Mouse (Mus musculus) lung, postnatal 14 days (tissue): ENCODE data around the gene Large2.
A peak's percentile ranks its signal among the peaks of the same experiment; 100 is the strongest.

Experiments
- DNase-seq: peaks from one replicate; pipeline ENCODE4 v3.0.0; 2021

The Large2 gene

DNA sequence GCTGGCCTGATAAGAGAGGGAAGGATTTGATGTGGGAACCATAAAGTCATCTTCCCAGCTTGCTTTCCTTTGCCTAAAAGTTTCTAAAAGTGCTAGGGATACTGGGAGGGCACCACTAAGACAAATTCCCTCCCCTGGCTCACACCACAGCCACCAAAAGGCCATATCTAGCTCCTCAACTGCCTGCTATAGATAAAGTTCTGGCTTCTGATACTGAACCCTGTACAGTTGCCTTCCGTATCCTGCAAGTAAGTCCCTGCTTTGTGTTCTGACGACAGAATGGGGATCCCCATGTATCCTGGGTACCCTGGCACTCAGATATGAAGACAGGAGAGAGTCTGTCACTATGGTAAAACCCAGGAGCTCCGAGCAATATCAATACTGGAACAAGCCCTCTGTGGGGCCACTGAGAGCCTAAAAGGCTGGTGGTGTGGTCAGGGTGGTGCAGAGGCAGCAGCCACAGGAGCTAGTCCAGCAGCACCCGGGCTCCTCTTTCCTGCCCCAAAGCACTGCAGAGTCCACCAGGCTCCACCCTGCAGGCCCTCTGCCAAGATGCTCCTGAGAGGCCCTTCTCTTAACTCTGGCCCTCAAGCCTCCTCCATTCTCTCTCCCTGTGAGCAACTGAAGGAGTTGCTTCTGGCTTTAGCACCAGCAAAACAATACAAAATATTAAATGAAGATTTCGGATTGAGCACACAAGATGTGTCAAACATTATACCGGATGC is 15.7 kb upstream of the Large2 start:
- peak; percentile 53 for DNase-seq

DNA sequence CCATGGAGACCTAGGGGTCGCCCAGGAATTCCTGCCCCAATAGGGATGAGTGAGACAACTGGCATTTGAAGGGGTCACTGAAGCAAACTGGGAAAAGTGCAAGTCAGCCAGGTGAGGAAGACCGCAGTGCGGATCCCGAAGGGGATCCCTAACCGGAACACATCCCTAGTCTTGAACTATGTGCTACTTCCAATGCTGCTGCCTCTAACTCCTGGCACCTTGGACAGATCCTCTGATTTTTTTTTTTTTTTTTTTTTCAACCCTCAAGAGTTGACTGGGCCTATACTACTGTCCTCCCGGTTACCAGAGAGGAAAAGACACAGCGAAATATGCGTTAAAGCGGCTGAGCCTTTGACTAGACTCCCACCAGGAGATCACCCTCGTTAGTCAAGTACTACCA is 15.0 kb upstream of the Large2 start:
- no peak for DNase-seq

DNA sequence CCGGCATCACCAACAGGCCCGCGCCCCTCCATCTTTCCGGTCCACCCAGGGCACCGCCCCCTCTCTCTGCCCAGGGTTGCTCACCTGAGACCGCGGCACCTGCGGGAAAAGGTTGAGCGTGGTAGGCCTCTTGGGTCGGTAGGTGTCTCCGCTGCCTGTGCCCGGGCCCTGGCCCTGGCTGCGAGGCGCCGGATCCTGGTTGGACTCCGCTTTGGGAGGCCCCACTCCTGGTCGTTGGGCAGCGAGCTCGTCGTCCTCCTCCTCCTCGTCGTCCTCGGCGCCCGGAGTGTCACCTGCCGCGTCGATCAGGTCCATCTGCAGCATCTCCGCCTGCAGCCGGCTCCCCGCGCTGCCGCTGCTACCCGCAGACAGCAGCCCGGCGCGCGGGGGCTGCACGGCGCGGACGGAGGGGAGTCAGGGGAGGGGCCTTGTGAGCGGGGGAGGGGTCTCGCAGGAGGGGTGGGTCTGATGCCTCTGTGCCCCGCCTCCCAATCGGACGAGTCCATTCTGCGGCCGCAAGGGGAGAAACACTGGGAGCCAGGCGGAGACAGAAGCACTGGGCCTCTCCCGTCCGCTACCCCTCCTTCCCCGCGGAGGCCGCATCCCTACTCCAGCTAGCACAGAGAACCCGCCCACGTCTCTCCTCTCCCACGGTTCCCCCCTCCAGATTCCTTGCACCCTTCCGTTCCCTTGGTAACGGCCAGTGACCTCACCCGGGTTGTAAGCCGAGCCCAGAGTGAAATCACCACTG is 14.4 kb upstream of the Large2 start:
- DNase-seq, result peak; percentile 75

DNA sequence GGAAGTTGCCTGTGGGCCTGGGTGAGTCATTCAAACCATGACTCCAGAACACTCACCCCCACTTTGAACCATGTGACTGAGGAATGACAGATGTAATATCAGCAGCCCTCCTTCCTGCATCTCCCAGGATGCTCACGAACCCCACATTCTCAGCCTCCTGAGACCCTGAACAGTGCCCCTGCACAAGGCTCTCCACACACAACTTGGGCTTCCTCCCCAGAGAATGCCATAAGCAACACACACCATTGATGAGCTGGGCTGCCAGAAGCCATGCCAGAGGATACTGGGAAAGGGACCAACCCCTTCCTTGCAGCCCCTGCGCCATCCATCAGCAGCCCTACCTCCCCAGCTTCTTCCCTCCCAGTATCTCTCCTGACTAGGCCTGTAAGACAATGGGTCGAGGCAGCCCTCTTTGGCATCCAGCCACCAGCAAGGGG is 13.4 kb upstream of the Large2 start:
- DNase-seq, result no peak

DNA sequence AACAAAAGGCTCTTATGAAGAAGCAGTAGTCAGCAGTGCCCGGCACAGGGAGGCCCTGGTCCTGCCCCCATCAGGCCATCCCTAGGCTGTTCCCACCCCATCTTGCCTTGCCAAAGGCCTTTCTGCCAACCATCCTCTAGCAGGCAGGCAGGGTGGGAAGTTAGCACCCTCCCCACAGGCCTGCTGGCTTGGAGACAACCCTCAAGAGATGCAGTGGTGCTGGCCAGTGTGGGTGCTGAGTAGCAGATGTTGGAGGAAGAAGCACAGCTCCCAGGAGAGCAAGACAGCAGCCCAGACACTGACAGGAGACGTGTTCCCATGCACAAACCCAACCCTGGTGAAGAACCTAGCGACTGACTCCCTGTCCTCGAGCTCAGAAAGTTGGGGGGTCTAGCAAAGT is 13.0 kb upstream of the Large2 start:
- no peak for DNase-seq

DNA sequence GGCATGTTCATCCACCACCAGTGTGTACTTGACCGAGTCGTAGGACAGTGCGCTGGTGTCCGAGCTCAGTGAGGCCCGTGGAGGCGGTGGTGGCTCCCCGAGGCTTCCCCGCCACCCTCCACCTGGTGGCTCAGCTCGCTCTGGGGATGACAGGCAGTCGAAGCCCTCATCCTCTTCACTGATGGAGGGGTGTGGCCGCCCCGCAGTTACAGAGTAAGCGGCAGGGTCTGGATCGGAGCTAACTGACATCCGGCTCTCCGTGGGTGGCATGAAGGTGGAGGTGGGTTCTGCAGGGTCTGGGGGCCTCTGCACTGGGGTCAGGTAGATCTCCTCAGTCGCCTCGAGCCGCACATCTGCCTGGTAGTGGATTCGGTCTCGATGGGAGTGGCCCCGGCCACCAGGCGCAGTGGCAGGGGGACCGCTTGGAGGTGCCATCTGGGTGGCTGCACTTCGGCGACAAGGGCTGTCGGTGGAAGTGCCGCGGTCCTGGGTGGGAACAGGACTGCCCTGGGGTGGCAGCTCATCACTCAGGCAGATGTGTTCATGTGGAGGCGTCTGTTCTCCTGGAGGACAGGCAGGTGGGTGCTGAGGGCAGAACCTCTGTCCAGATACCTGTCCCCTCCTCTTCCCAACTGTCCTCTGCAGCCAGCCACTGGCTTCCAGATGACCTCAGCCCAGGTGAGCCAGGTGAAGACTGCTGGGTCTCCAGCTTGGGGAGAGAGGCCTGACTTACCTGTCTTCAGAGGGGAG is 12.3 kb upstream of the Large2 start:
- no peak for DNase-seq

DNA sequence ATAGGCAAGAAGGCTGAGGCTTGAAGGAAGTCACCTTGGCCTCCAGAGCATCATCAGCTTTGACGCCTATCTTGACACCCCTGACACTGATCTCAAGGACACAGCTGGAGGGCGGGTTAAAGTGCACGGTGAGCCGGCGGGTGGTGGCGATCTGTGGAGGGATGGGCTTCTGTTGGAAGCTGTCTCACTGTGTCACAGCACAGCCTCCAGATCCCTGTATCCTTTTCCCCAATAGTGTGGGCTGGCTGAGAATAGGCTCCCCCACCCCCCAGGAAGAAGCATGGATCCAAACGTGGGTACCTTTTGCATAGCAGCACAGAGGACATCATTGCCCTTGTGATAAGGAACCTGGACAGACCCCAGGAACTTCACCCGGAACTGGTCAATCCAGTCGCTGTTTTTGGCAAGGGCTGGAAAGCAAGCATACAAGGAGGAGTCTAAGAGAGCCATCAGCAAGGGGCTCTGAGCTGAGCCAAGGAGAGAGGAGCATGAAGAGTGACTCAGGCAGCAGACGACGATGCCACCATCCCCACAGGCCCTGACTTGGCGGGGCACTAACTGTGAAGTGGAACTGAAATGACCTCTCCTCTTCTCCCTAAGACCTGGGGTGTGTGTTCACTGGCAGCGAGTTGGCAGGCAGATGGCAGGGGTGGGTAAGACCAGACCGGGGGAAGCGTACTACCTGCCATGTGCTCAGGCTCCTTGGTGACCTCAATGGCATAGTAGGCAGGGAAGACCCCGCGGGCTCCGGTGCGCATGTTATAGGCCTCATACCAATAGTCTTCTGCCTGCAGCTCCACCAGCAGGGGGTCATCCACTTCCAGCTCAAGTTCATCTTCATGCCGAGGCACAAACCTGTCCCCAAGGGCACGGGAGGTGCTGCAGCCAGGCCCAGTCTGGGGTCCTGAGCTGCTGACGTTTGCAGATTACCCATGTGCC is 10.7 kb upstream of the Large2 start:
- no peak for DNase-seq

DNA sequence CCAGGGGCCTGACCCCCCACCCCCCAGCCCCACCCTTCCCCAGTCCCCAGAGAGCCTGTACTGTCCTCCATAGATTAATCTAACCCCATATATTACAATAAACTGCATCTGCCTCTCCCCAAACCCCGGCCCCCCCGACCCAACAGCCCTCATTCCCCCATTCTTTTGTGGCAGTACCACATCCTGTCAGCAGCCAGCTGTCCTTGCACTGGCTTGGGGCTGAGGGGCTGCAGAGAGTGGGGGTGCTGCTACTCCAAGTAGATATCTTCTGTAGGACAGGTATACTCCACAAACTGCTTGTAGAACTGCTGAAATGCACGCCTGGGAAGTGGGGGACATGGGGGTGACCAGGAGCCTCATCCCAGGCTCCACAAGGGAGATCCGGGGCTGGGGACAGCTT is 9.4 kb upstream of the Large2 start:
- DNase-seq, result no peak

DNA sequence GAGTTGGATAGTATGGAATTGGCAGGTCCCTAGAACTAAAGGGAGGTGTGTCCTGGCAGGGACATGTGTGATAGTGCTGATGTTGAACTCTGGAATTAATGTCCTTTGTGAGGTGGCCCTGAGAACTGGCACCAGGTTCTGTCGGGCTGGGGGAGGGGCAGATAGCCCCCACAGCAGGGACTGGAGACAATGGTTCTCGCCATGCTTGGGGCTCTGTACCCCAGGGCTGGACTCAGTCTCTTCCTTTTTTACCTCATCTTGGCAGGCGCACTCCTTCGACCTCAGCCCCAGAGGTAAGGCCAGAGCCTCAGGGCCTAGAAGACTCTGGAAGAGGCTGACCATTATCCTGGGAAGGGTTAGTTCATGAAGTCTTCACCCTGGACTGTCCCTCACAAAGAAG is 8.1 kb upstream of the Large2 start:
- DNase-seq, result no peak

DNA sequence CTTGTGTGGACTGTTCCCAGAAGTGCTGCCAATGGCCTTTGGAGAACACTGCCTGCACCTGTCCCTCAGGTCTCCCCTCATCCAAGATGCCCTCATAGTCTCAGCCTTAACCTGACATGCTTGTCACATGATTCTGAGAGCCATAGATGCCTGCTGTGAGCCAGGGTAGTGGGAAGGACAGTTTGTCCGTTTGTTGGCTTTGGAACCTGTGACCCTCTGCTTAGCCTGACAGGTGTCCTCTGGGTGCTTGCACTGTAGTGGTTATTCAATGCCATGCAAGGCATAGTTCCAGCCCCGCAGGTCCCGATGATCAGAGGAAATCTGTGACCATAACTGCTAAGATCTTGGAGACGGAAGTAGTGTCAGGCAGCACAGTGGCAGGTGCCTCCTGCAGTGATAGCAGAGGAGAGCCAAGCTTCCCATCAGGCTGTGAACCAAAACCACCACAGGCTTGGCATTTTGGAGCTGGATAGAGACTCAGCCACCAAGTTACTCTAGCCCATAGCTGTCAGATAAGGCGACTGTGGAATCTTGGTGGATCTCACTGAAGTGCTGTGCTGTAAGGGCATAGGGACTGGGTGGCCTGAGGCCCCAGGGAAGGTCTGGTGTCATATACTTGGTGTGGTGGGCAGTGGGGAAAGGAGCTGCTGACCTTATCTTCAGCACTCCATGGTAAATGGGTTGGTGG is 7.4 kb upstream of the Large2 start, which contains the start of gene 1700029I15Rik:
Gene 1700029I15Rik, plus strand, starts transcription at position 638 of the 688 bp plus-strand sequence.
- no peak for DNase-seq

DNA sequence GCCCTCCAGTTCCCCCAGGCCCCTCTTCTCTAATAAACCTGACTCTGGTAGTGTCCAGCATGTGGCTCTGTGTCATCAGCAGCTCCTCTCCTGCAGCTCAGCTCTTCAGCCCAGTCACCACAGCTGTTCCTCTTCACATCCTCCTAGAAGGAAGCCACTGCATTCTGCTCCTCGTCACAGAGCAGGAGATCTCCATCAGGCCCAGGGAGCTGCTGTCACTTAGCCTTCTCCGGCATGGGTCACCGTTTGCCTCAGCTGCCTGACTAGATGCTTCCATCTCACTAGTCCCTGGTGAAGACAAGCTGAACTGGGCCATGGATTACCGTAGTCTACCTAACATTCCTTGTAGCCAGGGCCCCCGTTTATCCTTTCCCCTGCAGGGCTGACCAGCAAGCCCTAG is 6.5 kb upstream of the Large2 start:
- DNase-seq, result no peak

DNA sequence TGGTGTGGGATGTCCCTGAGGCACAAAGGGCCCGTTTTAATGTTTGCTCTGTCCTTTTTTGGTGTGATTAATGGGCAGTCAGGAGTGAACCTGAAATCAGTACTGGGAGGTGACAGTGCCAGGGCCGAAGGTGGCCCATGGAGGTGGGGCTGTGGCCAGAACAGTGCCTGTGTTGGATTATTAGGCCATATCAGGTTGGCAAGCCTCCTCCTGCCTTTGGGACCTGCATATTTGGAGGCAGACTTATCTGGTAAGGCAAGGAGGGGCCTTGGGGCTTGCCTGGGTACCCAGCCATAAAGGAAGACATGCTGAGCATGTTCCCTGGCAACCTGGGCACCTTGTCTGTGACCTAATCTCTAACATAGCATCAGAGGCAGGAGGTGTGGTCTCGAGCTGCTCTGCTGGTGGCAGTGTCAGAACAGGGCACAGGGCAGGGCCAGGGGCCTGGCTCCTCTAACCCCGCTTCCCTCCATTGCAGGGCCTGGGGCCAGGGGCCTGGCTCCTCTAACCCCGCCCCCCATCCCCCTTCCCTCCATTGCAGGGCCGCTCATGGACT is 5.9 kb upstream of the Large2 start:
- no peak for DNase-seq

DNA sequence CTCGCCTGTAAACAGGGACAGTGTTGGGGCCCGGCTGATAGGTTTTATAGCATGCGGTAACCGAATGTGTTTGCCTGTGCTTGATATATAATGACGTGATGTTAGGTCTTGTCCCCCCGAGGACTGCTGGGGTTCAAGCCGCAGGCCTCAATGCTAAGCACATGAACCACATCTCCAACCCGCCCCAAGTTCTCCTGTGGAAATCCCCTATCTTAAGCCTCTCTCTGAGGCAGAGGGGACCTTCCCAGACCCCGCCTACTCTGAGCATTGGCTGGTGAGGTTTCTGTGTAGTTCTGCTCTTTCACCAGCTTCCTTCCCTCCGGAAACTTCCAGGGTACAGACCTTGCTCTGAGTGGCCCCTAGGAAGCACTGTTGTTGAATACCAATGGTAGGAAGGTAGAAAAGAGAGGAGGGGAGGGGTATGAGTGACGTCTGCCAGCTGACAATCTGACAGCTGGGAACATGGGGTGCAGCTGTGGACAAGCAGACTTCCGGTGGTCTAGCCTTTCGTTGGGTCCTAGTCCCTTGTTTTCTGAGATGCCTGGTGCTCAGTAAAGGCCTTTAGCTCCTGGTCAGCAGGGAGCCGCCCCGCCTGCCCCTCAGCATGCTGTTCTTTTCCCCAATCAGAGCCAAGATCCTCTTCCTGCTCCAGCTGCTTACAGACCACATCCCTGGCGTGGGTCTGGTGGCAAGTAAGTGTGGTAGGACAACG is 5.3 kb upstream of the Large2 start:
- DNase-seq, result no peak

DNA sequence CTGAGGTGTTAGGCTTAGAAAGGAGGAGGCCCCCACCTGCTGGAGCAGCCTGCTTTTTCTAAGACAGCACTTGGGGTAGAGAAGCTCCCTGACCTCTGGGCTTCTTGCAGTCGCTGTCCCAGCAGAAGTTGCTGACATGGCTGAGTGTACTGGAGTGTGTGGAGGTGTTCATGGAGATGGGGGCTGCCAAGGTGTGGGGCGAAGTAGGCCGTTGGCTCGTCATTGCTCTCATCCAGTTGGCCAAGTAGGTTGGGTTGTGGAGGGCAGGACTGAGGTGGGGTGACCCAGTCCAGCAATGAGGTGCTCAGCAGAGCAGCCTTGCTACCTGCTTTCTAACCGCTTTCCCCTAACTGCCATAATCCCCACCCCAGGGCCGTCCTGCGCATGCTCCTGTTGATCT is 2.7 kb upstream of the Large2 start:
- DNase-seq, result no peak

DNA sequence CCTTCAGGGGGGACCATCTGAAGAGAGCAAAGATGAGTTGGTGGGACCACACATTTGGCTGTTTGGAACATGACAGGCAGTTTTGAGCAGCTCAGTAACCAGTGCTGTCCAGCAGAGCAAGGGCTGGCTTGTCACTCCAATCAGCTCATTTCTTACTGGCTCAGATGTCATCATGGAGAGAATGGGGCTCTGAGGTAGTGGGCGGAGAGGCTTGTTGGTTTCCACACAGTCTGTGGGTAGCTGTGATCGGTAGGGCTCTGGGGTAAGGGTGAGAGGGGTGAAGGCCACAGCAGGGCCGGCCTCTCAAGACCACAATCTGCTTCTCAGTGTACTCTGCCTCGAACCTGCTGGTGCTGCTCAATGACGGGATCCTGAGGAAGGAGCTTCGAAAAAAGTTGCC is 1.6 kb upstream of the Large2 start:
- no peak for DNase-seq

DNA sequence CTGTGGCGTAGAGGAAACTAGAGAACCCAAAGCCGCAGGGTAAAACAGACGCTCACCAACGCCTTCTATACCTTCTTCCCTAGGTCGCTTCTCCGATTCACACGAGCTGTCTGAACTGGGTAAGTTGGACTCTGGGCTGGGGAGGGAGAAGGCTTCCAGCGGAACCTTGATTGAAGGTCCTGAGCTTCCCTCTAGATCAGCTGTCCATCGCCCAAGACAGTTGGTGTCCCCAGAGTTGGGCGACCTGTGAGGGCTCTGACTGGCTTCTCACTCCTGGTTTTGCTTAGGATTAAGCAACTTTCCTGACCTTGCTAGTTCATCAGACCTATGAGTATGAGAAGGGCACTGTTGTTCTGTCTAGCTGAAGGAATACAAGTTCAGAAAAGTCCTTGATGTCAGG is 1.1 kb upstream of the Large2 start:
- no peak for DNase-seq

DNA sequence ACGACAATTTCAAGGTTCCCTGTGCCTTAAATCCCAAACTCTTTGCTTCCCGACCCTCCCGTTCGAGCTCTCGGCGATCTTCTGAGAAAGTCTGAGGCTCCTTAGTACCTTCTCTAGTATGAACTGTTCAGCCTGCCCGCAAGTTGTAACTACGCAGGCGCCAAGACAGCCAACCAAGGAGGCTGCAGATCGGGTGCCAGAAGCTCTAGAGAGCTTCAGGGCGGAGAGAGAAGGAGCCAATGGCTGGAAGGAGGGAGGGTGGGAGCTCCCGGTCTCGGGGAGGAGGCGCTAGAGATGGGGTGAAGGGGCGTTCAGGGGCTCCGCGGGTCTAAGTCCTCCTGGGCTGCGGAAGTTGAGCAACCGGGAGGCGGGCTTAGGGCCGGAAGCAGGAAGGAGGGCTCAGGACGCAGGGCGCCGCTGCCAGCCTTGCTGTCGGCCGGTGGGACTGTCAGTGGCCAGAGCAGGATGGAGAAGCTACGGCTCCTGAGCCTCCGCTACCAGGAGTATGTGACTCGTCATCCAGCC is 492 bp upstream of the Large2 start:
- peak; percentile 94 for DNase-seq

DNA sequence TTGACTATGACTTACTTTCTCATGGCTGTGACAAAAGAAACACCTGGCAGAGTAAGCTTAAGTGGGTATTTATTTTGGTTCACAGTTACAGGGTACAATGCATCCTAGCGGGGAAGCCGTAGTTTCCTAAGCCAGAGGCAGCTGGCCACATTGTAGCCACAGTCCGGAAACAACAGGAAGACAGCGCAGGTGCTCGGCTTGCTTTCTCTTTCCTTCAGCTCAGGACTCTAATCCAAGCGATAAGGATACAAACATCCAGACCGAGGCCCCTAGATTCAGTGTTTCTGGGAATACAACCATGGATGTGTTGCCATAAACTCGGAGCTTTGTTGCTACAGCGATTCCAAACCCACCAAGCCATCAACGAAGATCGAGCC is 1.2 kb downstream of the Large2 start:
- no peak for DNase-seq

DNA sequence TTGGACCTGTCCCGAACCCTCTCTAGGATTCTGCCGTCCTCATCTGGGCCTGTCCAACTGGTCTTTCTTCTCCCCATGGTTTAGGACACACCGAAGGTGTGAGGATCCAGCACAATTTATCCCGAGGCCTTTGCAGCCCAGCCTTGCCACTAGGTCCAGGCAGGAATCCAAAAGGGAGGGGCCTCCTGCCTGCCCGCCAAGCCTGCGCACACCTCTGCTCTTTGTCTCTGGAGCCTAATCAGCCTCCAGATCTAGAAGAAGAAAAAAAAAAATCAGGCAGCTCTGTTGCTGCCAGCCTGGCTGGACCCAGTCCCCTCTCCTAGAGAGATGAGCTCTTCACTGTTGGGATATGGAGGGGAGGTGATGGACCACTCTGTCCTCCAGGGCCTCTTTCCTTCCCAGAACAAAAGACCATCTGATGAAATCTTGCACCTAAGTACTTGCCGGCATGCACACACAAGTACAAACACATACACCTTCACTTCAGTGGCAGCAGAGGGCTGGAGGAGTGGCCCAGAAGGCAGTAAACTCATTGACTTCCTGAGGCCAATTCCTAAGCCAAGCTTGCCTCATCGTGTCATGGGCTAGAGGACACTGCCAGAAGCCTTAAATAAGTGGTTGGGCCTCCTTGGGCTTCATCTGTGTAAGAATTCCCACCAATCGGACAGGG is 1.8 kb downstream of the Large2 start:
- DNase-seq, result peak; percentile 72
